Mouse (Mus musculus): ENCODE measurements at regions not wholly inside any gene's neighbourhood (a gene's known extent, or its start where the extent isn't known, plus 50 kb on each side); places are given as distances from the start of the nearest gene placed in this dataset.
A peak's percentile ranks its signal among the peaks of the same experiment; 100 is the strongest.

DNA sequence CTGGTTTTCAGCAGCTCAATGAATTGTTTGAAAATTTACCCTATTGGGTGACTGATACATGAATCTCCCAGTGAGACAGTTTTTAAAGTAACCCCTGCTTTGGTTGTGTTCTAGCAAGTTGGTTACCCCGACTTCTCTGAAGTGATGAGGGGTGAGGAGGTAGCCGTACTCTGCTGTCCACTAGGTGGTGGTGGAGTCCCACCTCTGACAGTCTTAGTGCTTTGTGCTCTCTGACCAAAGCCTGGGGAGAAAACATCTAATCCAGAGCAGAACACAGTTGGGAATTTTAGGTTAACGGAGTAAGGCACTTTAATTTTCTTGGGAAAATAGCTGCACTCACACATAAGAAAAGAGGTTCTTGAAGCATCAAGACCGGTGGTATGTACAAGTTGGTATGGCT is 624.1 kb downstream of the Ets1 start:
- Histone ChIP-seq H3K9ac (no peak overlapping the region), H3K27ac (no peak overlapping the region), H3K4me3 (no peak overlapping the region), H3K4me1 (no peaks in the 10 kb centered on the region), H3K27me3 (no peaks in the 10 kb centered on the region), H3K36me3 (no peaks in the 10 kb centered on the region), H3K4me2 (replicated peaks) (no peak overlapping the region), H3K9me3 (no peaks in the 10 kb centered on the region)
- WGBS = 22% methylated on average over 4 of the region's 4 CpGs
- peak; percentile 67; the same call in 1 of the 2 replicates for ATAC-seq (ENCODE audit: insufficient number of reproducible peaks, insufficient read depth, low FRiP score, low TSS enrichment)

DNA sequence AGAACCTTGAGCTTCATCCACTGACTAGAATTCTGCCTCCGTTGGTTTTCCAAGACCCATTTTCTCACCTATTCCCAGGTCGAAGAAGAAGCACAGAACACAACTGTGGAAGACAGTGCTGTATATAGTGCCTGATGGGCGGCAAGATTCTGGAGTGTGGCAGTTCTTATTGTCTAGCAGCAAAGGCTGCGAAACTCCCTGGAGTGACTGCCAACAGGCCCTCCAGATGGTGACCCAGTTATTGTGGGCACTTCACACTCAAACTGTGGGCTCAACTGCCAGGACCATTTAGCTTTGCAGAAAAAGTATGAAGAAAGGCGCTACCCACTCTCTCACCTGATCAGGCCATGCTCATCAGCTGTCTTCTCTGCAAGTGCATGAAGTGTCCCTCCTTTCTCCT is 653.4 kb downstream of the Ets1 start:
- Histone ChIP-seq H3K4me3 (no peak overlapping the region), H3K9ac (no peak overlapping the region), H3K9me3 (no peaks in the 10 kb centered on the region), H3K4me1 (no peaks in the 10 kb centered on the region), H3K4me2 (replicated peaks) (no peak overlapping the region), H3K27me3 (no peaks in the 10 kb centered on the region), H3K36me3 (no peaks in the 10 kb centered on the region), H3K27ac (no peak overlapping the region)
- ATAC-seq (ENCODE audit: insufficient number of reproducible peaks, insufficient read depth, low FRiP score, low TSS enrichment) = no peak
- WGBS = 88% methylated on average over 5 of the region's 5 CpGs

DNA sequence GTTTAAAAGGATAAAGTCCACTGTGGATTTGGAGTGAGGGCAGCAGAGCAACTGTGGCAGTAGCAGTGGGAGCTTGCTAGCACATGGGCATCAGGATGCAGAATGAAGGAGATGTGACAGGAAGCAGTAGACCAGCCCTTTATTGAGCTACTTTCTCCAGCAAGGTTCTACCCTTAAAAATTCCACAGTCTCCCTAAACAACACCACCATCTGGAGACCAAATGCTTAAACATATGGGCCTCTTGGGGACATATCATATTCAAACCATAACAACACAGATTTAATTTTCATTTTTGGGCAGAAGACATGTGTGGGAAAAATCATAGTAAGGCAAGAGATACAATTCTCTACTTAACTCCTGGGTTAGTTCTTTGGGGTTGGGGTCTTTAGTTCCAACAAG is 656.1 kb downstream of the Ets1 start:
- no peaks in the 10 kb centered on the region for H3K36me3 ChIP-seq
- no peak overlapping the region for H3K4me3 ChIP-seq
- no peak overlapping the region for H3K4me2 ChIP-seq (replicated peaks)
- H3K27ac ChIP-seq = no peak overlapping the region
- no peaks in the 10 kb centered on the region for H3K27me3 ChIP-seq
- no peaks in the 10 kb centered on the region for H3K4me1 ChIP-seq
- H3K9me3 ChIP-seq = no peaks in the 10 kb centered on the region
- H3K9ac ChIP-seq = no peak overlapping the region
- no peak for ATAC-seq (ENCODE audit: insufficient number of reproducible peaks, insufficient read depth, low FRiP score, low TSS enrichment)

DNA sequence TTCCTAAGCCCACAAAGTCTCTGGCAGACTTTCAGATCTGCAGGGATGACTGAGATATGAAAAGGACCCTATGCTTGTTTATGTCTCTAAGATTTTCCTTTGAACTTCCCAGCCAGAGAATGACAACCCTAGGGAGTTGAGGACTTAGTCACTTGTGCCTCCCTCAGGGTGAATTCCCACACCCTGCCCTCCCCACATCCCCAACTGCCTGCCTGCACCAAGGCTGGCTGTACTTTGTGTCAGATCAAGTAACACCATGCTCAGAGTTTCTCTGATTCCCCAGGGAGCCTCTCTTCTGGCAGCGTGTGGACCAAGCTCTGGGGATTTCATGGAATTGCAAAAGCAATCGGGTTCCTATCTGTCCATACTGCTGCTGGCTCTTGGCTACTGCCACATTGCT is 659.9 kb downstream of the Ets1 start:
- no peaks in the 10 kb centered on the region for H3K27me3 ChIP-seq
- H3K36me3 ChIP-seq = no peaks in the 10 kb centered on the region
- ATAC-seq (ENCODE audit: insufficient number of reproducible peaks, insufficient read depth, low FRiP score, low TSS enrichment) = no peak
- no peak overlapping the region for H3K4me2 ChIP-seq (replicated peaks)
- no peak overlapping the region for H3K27ac ChIP-seq
- no peak overlapping the region for H3K4me3 ChIP-seq
- 15% methylated on average over 2 of the region's 2 CpGs for WGBS
- no peaks in the 10 kb centered on the region for H3K4me1 ChIP-seq
- no peak overlapping the region for H3K9ac ChIP-seq
- H3K9me3 ChIP-seq = no peaks in the 10 kb centered on the region

DNA sequence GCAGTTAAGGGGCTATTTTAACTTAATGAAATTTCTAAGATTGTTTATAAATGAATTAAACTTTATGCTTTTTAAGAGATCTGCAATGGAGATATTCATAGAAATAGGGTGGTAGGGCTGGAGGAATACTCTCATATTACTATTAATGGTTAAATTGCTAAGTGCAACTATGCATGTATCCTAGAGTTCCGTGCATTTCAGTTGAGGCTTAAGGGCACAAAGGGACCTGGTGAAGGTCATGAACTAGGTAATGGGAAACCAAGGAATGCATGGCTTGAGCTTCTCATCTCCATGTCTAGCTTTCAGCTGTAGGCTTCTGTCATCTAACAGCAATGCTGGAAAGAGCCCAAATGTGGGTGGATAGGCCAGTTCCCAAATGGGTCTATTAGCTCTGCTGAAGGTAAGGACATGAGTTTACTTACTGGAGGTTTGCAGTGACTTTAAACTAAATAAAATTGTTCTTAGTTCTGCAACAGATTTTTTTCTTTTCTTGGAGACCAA is 683.6 kb downstream of the Ets1 start:
- WGBS = 50% methylated on average over 1 of the region's 1 CpGs
- Histone ChIP-seq H3K4me1 (no peaks in the 10 kb centered on the region), H3K36me3 (no peaks in the 10 kb centered on the region), H3K9me3 (no peaks in the 10 kb centered on the region), H3K27ac (no peak overlapping the region), H3K9ac (no peak overlapping the region), H3K4me3 (no peak overlapping the region), H3K4me2 (replicated peaks) (no peak overlapping the region), H3K27me3 (no peaks in the 10 kb centered on the region)
- ATAC-seq (ENCODE audit: insufficient number of reproducible peaks, insufficient read depth, low FRiP score, low TSS enrichment) = no peak

DNA sequence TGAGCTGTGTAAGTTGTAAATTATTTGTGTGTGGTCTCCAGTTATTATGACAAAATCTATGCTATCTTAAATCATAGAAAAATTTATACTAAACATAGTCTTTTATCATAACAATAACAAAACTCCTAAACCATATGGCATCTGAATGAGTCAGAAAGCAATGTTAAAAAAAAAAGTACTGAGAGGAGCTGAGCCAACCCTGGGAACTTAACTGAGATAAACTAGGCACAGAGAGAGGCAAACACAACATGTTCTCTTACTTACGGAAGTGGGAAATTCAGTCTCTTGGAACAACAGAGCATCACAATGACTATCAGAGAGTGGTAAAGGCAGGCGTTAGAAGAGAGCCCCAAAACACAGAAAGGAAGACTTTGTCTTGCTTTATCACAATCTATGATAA is 691.7 kb downstream of the Ets1 start:
- no peak for ATAC-seq (ENCODE audit: insufficient number of reproducible peaks, insufficient read depth, low FRiP score, low TSS enrichment)
- H3K4me2 ChIP-seq (replicated peaks) = no peak overlapping the region
- H3K27ac ChIP-seq = no peak overlapping the region
- WGBS = 90% methylated on average over 2 of the region's 2 CpGs
- H3K4me3 ChIP-seq = no peak overlapping the region
- no peak overlapping the region for H3K9ac ChIP-seq
- H3K4me1 ChIP-seq = no peaks in the 10 kb centered on the region
- H3K9me3 ChIP-seq = no peaks in the 10 kb centered on the region
- no peaks in the 10 kb centered on the region for H3K36me3 ChIP-seq
- no peaks in the 10 kb centered on the region for H3K27me3 ChIP-seq

DNA sequence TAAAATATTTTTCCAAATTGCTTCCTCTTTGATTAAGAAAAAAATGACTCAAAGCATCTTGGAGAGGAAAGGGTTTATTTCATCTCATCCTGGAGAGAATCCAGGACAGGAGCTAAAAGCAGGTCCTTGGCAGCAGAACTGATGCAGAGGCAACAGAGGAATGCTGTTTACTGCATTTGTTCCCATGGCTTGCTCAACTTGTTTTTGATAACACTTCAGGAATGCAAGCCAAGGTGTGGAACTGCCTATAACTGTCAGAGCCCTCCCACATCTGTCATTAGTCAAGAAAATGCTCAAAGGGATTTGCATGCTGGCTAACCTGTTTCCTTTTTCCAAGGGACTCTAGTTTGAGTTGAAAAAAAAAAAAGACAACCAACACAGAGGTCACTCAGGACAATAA is 714.2 kb downstream of the Ets1 start:
- no peaks in the 10 kb centered on the region for H3K4me1 ChIP-seq
- H3K27ac ChIP-seq = no peak overlapping the region
- no peak overlapping the region for H3K4me2 ChIP-seq (replicated peaks)
- no peak overlapping the region for H3K9ac ChIP-seq
- no peak for ATAC-seq (ENCODE audit: insufficient number of reproducible peaks, insufficient read depth, low FRiP score, low TSS enrichment)
- H3K4me3 ChIP-seq = no peak overlapping the region
- no peaks in the 10 kb centered on the region for H3K36me3 ChIP-seq
- no peaks in the 10 kb centered on the region for H3K9me3 ChIP-seq
- H3K27me3 ChIP-seq = no peaks in the 10 kb centered on the region

DNA sequence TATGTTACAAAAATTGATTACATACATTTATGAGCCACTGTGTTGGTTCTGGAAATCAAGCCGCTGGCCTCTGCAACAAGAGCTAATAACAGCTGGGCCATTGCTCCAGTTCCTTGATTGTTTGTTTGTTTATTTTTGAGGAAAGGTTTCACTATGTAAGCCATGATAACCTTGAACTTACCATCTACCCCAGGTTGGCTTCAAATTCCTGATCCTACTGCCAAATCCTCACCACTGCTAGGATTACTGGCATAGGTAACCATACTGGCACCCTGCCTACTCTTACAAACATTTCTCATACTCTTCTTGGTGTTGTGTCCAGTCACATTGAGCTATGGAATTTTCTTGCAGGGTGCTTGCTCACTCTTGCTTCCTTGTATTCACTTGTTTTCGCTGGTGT is 720.6 kb downstream of the Ets1 start:
- ATAC-seq (ENCODE audit: insufficient number of reproducible peaks, insufficient read depth, low FRiP score, low TSS enrichment) = no peak
- Histone ChIP-seq H3K4me1 (no peaks in the 10 kb centered on the region), H3K4me2 (replicated peaks) (no peak overlapping the region), H3K9me3 (no peaks in the 10 kb centered on the region), H3K9ac (no peak overlapping the region), H3K4me3 (no peak overlapping the region), H3K27me3 (no peaks in the 10 kb centered on the region), H3K27ac (no peak overlapping the region), H3K36me3 (no peaks in the 10 kb centered on the region)
- WGBS = 74% methylated on average over 2 of the region's 2 CpGs

DNA sequence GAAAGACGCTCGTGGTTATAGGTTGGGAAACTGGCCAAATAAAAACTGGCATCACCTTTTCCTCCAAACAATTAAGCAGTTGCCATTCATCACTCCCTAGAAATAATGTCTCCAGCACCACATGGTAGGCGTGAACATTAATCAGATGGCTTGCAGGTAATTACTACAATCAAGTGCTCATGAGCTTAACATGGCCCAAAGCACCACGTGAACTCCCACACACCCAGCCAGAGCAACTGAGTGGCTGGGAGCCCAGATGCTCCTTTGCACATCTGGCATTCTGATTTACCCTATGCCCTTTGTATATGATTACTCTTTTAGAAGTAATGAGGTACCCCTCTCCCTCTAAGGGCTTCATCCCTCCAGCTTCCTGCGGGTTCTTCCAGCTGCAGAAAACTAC is 724.9 kb downstream of the Ets1 start:
- WGBS = 73% methylated on average over 5 of the region's 5 CpGs
- Histone ChIP-seq H3K4me1 (no peaks in the 10 kb centered on the region), H3K9ac (no peak overlapping the region), H3K27ac (no peak overlapping the region), H3K9me3 (no peaks in the 10 kb centered on the region), H3K4me3 (no peak overlapping the region), H3K4me2 (replicated peaks) (no peak overlapping the region), H3K36me3 (no peaks in the 10 kb centered on the region), H3K27me3 (no peaks in the 10 kb centered on the region)
- ATAC-seq (ENCODE audit: insufficient number of reproducible peaks, insufficient read depth, low FRiP score, low TSS enrichment) = no peak

DNA sequence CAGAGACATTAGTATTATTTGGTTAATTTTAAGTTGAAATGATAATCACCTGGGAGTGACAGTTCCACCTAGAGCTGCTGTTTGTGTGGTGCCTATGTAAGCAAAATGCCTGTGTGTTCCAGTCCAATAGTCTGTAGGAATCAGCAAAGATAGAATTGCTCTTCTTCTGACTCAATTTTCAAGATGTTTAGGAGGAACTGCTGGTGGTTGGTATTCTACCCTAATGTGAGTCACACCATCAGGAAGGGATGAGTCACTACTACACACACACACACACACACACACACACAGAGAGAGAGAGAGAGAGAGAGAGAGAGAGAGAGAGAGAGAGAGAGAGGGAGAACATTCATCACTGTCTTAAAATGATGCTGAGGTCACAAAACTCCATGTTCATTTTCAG is 753.1 kb downstream of the Ets1 start:
- Histone ChIP-seq H3K4me1 (no peaks in the 10 kb centered on the region), H3K4me2 (replicated peaks) (no peak overlapping the region), H3K27ac (no peak overlapping the region), H3K27me3 (no peaks in the 10 kb centered on the region), H3K9ac (no peak overlapping the region), H3K4me3 (no peak overlapping the region), H3K36me3 (no peaks in the 10 kb centered on the region), H3K9me3 (no peaks in the 10 kb centered on the region)
- ATAC-seq (ENCODE audit: insufficient number of reproducible peaks, insufficient read depth, low FRiP score, low TSS enrichment) = no peak

DNA sequence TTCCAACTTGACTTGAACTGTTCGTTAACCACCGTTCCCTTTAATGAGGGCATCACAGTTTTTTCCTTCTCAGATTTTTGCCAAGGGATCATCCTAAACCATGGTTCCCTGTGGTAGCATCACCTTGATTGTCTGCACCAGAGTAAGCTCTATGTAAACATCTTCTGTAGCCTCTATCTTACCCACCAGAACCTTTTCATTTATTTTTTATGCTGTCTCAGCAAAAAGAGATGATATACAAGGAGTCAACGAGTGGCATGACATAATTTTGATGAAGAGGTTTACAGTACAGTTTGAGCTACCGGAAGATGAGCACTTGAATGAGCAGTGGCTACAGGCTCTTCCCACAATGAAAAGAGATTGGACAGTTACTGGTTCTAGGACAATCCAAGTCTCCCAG is 768.7 kb downstream of the Ets1 start:
- Histone ChIP-seq H3K4me1 (no peaks in the 10 kb centered on the region), H3K27me3 (no peaks in the 10 kb centered on the region), H3K4me3 (no peak overlapping the region), H3K4me2 (replicated peaks) (no peak overlapping the region), H3K27ac (no peak overlapping the region), H3K36me3 (no peaks in the 10 kb centered on the region), H3K9me3 (0 out of 2 replicates have a peak, but pooled peaks cover 4% of the 10 kb centered on the region), H3K9ac (no peak overlapping the region)
- no peak for ATAC-seq (ENCODE audit: insufficient number of reproducible peaks, insufficient read depth, low FRiP score, low TSS enrichment)
- 84% methylated on average over 4 of the region's 4 CpGs for WGBS

DNA sequence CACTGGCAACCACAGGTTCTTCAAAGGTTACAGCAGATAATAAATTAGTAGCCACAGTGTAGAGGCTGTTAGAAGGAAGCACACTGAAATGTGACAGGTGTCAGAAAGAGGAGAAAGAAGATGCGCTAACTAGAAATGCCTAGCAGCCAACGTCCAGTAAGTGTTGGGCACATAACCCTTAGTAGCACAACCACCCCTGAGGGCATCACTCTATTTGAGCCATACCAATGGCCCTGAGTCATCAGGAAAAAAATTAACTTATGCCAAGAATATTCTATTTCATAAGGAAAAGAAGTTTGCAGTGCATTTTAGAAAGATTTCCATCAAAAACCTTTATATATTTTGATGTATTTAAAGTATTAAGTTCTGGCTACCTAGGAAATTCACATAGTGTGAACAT is 771.5 kb downstream of the Ets1 start:
- H3K27ac ChIP-seq = no peak overlapping the region
- H3K4me1 ChIP-seq = no peaks in the 10 kb centered on the region
- no peak overlapping the region for H3K9ac ChIP-seq
- H3K9me3 ChIP-seq = 0 out of 2 replicates have a peak, but pooled peaks cover 4% of the 10 kb centered on the region
- ATAC-seq (ENCODE audit: insufficient number of reproducible peaks, insufficient read depth, low FRiP score, low TSS enrichment) = no peak
- WGBS = 83% methylated on average over 2 of the region's 2 CpGs
- no peaks in the 10 kb centered on the region for H3K27me3 ChIP-seq
- H3K4me3 ChIP-seq = no peak overlapping the region
- H3K36me3 ChIP-seq = no peaks in the 10 kb centered on the region
- no peak overlapping the region for H3K4me2 ChIP-seq (replicated peaks)

DNA sequence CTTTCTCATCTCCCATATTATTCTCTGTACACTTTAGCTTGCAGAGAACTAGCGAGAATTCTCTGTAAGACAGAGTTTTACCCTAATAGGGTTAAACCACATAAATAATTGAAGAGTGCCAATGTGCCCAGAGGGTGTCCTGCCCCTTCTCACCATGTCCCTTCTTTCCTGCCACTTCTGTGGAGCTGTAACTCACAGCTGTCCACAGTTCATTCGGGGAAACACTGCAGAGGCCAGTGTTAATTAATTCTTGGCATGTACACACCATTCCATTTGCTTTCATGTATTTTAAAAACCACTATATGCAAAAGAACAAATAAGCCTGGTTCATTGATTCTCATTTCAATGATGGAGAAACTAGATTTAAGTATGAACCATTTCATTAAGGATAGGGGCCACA is 787.8 kb downstream of the Ets1 start:
- 51% methylated on average over 2 of the region's 2 CpGs for WGBS
- ATAC-seq (ENCODE audit: insufficient number of reproducible peaks, insufficient read depth, low FRiP score, low TSS enrichment) = no peak

More for the DNA sequence above, 787.8 kb downstream of the Ets1 start:
- Histone ChIP-seq H3K4me2 (replicated peaks) (no peak overlapping the region), H3K4me3 (no peak overlapping the region), H3K27me3 (no peaks in the 10 kb centered on the region), H3K27ac (no peak overlapping the region), H3K4me1 (no peaks in the 10 kb centered on the region), H3K9me3 (no peaks in the 10 kb centered on the region), H3K36me3 (no peaks in the 10 kb centered on the region), H3K9ac (no peak overlapping the region)

Measured in embryonic facial prominence, embryonic 12.5 days (tissue).